Mouse (Mus musculus): ENCODE results near the gene Slit3.

Slit3 gene

DNA sequence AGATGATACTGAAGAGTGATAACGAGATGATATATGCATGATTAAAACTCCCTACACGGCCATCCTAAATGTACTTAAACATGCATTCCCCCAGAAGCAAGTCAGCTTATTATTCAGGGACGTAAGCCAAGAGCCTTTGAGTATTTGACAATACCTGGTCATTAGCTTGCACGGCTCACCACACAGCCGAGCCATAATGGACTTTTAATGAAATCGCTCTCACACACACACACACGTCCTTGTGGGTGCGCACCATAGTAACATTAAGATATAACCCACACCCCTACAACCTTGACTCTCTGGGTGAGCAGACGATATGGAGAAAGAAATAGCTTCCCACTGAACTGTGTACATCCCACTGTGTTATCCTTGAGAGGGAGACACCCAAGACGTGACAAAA lies 82.6 kb downstream of the Slit3 start:
- DNase-seq: no peak

DNA sequence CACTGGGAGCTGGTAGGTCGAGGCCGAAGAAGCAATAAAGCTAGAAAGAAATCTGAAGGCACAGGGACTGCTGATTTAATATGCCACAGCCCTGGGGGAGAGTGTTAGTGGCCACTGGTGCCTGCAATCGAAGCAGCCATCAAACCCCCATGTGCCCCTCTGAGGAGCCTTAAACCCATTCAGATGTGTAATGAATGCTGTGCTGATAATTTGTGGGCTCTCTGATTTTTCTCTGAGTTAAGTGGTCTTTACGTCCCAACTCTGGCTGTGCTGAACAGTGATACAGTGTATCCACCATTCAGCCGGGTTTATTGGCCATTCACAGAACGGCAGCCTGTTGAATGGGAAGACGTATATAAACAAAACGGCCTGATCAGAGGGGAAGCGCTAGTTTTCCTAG lies 83.1 kb downstream of the Slit3 start:
- DNase-seq: no peak

DNA sequence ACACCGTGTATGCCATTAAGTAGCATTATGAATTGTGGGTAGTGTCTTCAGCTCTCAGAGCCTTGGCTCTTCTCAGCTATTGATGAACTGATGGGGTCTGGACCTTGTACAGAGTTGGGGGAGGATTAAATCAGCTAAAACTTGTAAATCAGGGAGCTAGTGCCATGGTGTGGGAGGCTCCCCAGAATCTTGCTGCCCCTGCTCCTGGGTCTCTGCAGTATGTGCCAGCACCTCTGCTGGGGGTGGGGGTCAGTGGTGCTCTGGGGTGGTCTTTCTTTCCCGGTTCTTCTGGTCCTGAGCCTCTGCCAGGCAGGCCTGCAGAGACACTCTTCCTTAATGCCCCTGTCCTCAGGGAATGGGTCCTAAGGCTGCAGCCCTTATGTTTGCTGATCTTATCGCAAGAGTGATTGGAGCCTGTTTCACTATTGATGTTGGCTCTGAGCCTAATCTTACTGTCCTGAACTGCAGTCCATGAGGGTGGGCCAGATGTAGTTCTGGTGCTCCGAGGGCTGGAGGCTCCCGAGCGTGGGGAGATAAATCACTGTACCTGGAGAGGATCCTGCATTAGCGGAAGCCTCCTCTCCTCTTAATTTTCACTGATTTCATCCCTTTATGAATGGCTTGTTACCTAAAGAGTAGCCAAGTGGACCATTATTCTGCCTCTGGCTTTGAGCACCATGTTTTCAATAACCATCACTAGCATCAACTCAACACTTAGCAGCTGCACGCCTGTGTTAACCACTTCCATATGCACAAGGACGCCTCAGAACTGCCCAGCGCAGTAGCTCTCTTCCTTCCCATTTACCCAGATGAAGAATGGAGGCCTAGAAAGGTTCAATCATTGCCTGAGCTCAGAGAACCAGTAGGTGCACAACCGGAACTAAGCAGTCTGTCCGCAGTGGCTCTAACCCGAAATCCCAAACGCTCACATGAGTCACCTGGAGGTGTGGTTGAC lies 90.0 kb downstream of the Slit3 start:
- no peak for DNase-seq

DNA sequence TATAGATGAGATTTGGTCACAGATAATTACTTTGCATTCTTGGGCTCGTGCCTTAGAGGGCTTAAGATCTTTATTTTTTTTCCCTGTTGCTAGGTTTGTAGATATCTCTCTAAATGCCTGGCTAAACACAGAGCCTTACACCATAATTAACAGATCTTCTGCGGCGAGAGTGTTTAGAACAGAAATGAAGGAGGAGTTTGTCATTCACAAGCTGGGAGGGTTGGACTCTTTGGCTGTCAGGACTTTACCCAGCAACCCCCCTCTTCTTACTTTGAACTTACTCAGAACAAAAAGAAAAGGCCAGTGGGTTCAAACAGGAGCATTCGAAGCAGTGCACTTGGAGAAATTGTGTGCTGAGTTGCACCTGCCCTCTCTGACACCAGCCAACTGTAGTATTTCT lies 103.0 kb downstream of the Slit3 start:
- no peak for DNase-seq

DNA sequence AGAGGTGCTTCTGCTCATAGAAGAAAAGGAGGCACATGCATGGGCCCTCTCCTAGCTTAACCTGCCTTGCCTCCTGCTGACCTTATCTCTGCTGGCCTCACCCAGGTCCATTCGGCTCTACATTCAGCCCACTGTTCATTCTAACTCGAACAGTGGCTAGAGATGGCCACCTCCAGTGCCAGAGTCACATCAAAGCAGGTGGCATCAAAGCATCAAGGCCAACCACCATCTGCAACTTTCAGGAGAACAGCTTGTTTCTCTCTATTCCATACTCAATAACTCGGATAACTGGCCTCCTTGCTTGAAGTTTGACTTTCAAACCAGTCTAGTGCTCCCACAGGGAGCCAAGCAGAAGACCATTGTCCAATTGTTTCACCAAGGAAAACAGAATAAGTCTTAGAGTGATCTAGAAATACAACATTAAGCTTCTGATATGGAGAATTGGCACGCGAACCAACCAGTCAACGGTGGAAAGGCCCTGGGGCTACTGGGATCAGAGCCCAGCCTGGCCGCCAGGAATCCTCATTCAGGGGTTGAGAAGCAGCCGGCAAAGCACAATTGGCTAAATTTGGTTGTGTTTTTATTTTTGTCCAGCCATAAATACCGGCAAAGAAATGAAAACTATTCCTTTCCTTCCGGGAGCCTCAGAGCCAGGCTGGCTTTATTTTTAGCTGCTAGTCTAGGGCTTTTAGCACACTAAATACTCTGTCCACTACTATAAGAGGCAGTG lies 110.5 kb downstream of the Slit3 start:
- peak; percentile 76 for DNase-seq

DNA sequence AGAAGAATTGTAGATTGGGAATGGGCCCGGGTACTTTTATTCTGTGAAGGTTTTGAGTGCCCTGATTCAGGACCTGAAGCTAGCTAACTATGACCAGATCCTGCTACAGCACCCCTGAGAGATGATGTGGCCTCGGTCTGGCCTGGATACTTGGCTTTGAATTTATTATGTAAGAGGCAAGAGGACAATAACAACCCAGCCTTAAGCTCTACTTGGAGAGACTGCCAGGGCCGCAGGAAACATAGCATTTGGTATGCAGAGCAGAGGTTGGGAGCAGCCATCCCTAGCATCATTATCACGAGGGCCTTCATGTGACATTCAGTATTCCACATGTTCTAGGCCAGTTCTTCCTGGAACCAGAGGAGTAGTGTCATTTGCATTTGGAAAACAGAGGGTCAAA lies 111.3 kb downstream of the Slit3 start:
- DNase-seq: peak; percentile 19

DNA sequence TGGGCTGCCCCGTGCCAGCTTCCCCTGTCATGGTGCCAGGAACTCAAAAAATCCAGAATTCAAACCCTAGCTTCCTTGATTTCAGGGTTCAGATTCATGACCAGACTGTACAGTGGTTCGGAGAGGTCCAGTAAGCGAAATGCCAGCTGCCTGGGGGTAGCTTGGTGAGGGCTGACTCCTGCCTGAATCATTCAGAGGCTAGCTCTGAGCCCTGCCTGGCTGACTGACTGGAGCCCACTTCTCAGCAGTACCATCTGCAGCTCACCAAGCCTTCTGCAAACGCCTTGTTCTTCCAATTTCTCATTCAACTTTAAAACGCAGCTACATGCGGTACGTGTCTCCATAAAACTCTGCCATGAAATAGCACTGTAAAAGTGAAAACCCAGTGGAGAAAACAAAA lies 120.4 kb downstream of the Slit3 start:
- no peak for DNase-seq

DNA sequence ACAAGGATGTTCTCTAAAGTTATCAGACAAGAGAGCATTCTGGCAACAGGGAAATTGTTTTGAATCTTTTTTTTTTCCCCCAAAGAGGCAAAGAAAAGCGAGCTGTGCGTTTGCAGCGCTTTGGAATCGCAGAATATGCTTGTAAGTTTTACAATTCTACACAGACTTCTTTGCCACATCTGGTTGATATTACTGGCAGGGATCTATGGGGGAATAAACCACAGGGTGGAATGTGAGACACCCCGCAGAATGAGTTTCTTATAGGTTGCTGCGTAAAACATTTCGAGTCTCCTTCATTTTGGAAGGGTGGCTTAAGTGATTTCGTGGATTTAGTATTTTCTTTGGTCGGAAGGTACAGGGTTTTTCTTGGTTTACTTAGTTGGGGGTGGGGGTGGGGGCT lies 122.6 kb downstream of the Slit3 start:
- no peak for DNase-seq

DNA sequence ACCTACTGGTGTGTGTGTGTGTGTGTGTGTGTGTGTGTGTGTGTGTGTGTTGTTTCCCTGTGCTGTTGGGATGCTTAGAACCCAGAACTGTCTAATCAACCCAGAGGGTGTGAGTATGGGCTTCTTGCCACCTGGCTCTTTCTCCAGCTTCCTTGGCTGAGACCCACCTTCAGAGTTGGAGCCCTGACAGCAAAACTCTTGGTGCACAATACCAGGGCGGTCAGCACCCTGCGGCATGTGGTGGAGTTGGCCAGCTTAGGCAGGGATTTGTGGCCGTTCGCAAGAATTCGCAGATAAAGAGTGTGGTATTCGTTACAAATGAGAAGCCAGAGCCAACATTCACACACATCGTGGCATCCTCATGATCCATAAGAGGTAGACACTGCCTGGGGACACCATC lies 123.5 kb downstream of the Slit3 start:
- peak; percentile 45 for DNase-seq

DNA sequence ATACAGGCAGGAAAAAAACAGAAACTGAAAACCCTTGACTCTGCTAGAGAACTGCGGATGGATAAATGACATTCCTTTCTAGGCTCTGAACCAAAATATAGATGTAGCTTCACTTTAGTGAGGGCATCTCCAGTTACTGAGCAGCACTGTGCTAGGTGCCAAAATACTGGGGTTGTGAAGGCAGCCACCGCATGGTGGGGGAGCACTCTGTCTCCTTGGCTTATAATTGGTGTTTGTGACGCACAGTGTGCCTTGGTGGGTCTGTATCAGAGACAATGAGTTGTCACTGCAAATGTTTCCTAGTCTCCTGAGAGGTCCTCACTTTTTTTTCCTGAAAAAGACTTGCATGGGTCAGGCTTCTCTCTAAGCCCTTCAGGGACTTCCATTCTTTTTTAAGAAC lies 125.6 kb downstream of the Slit3 start:
- no peak for DNase-seq

DNA sequence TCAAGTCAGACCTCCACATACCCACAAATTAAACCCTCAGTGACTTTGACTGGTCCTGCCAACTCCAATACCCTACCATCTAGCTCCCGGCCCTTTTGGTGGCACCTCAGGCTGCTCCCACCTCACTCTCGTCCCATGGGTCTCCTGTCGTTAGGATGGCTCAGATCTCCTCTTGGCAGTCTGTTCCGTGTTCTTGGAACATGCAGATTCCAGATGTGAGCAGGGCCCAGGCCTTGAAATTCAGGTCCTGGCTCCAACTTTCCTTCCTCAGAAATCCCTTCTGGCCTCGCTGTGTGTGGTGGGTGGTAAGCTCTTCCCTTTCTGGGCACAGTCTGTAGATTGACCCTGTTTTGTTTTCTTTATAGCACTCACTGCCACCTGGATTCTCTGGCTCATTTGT lies 127.1 kb downstream of the Slit3 start:
- no peak for DNase-seq

DNA sequence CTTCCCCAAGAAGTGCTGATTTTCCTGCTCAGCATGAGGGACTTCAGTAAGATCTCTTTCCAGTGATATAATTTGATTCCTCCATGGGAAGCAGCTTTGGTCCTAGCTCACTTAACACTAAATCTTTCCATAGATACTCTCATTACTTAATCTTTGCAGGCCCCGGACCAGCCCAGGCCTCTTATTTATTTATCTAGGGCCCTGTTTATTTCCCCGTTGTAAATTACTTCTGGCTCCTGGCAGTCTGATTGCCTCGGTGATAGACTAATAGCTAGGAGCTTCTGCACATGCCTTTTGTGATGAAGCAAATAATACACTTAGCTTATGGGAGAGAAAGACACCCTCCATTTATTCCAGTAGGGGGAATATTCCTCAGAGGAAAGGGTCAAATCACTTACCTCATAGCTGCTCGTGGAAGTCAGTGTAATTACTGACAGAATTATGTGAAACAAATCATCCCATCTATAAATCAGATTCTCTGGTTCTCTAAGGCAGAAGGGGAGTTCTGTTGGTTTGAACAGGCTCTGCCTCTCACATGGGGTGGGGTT lies 129.9 kb downstream of the Slit3 start:
- DNase-seq: no peak

DNA sequence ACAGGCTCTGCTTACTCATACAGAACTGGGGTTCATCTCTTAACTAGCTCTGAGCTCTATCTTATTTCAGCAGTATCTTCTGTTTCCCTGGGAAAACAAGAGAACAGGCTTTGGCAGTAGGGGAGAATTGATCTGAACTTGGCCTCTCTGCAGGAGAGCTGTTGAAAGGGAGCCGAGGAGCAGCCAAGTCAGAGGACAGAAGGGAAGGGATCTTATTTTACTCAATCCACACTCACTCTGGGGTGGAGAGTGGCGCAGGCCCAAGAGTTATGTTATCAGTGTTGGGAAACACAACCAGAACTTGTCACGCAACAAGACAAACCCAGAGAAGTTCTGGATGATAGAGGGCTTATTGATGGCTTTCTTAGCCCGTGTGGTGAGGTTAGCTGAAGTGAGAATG lies 130.9 kb downstream of the Slit3 start:
- DNase-seq: no peak

DNA sequence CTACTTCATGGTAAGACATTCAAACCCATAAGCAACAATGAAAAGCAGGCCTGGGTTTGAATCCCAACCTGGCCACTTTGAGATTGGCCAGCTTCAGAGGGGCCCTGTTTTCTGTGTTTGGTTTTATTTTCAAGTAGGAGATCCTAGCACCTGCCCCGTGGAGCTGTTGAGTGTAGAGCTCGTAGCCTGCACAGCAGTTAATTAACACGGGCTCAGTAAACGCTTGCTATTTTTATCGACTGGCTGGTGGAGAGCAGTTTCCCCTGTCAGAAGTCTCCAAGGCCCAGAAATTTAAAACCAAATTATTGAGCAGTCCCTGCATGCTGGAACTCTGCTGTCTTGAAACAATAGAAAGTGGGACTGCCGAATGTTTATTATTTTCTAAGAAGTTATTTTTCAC lies 136.3 kb downstream of the Slit3 start:
- DNase-seq: no peak

DNA sequence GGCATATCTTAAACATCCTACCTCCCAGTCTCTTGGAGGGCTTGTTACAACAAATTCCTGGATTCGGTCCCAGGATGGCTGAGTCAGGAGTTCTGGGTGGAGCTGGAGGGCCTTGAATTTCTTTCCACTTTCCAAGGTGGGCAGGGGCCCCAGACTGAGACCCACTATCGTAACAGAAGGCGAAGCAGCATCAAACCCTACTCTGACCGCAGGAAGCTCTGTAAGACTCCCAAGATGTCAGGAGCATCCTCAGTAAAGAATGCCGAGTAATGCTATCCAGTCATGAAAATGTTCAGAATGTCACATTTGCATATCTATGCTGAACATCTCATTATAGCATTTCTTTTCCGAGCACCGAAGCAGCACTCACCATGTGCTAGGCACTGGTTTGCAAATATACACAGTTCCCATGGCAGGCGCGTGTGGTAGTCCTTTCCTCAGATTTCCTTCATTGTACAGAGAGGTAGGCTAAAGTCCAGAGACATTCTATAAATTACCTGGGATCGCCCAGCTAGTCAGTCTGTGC lies 140.6 kb downstream of the Slit3 start:
- DNase-seq: no peak

DNA sequence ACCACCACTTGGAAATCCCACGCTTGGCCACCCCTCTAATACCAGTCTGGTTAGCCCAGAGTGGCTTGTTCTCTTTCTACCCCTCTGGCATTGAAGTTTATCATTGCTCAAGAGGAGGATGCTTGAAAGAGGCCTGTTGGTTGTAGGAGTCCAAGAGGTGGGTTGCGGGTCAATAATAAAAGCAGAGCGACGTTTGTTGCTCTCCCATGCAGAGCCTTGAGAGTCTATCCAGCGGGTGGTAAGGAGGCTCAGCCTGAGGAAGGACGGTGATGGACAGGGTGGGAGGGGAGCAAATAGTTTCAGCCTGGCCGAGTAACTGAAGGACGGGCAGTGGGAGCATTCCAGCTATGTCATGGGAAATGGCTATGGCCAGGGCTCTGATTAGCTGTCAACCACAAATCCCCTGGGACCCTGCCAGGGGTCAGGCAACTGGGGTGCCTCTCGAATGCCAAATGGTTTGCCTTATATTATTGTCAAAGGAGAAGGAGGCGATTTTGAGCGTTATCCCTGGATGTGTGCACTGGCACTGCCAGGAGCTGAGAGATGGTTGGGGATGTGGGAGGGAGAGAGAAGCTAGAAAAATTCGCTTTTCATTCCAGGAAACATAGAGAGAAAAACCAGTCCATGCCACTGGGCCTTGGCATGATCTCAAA lies 141.4 kb downstream of the Slit3 start:
- DNase-seq: no peak

DNA sequence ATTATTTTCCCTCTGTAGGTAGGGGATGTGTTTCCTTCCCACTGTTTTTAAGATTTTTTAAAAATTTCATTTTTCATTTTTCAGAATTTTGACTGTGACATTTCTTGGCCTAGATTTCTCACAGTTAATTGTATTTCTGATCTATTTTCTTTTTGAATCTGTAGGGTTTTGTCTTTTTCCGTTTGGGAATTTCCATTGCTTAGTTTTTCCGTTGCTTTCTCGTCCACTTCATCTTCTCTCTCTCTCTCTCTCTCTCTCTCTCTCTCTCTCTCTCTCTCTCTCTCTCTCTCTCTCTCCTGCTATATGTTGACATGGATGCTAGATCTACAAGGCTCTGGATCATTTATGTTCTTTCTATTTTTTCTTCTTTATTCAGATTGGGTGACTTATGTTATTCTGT lies 143.7 kb downstream of the Slit3 start:
- no peak for DNase-seq

DNA sequence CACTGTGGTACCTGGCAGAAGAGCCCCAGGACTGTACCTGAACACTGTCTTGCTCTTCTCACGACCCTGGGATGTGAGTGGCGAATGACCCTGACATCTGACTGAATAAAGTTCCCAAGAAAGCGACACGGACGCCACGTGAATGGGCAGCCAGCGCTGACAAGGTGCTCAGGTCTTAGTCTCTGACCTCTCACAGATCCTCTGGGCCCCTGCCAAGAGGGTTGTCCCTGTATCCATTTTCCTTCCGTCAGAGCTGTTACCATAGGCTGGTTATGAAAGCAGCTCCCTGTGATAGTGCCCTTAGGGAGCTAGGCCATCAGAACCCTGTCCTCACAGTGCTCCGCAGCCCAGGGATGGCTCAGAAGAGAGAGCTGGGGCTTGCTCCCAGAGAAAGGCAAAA lies 149.4 kb downstream of the Slit3 start:
- no peak for DNase-seq

DNA sequence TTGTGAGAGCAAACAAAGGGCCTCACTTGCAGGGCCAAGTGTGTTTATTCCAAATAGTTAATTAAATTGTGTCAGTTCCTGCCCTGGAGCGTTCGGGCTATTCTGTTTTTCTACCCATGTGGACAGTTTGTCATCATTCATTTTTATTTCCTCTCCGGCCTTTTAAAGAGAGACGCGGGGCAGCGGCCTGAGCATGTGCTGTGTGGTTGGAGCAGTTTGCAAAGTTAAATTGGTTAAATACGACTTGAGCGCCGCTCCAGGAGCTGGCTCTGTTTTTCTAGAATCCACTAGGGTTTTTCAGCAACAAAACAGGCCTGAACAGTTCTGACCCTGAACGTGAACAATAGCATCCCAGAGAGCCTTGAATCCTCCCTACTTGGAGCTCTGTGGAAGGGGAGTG lies 152.4 kb downstream of the Slit3 start:
- DNase-seq: no peak

DNA sequence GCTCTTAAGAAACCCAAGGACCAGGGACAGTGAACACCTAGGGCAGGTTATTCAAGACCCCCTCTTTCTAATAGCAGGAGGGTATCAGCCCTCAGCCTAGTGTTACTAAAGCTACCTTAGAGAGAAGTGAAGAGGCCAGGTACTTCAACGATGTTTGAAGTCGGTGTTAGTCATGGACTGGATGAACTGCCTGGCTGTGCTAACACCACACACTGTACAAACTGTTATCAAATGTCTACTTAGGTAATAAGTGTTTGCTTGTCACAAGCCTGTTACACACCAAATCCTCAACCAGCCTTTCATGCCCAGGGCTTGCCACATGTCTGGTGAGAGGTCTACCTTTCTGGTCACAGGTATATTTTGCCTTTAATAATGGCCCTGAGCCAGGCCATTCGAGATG lies 153.0 kb downstream of the Slit3 start:
- no peak for DNase-seq

DNA sequence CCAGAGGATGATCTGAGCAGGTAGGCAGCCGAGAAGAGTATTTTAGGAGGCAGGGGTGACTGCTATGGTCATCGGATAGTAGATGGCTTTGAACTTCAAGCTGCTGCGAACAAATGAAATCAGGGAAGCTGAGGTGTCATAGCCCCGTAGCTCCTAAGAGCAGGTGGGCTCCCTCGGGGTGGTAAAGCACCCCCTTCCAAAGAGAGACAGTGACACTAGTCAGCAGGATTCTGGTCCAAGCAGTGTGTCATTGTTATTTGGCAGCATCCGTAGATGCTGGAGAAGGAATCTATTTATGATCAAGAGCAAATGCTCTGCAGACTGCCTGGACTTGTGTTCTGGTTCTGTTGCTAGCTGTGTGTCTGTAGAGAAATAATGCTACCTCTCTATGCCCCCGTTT lies 154.3 kb downstream of the Slit3 start:
- peak; percentile 48 for DNase-seq

DNA sequence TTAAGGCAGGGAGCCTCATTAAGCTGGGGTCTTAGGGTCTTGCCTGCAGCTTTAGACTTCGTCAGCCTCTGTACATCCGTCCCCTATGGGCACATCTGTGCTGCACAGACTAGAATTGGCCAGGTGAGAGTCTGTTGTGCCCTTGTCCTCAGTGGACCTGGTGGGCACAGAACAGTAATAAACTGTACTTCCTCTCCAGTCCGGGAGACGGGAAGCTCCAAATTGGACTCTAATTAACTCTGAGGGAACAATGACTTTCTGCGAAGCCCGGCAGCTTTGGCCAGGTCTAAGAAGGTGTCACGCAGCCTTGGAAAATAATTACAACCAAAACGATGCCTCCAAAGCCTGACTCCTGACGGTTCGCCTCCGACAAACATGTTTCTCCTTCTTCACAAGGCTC lies 155.0 kb downstream of the Slit3 start:
- DNase-seq: no peak

DNA sequence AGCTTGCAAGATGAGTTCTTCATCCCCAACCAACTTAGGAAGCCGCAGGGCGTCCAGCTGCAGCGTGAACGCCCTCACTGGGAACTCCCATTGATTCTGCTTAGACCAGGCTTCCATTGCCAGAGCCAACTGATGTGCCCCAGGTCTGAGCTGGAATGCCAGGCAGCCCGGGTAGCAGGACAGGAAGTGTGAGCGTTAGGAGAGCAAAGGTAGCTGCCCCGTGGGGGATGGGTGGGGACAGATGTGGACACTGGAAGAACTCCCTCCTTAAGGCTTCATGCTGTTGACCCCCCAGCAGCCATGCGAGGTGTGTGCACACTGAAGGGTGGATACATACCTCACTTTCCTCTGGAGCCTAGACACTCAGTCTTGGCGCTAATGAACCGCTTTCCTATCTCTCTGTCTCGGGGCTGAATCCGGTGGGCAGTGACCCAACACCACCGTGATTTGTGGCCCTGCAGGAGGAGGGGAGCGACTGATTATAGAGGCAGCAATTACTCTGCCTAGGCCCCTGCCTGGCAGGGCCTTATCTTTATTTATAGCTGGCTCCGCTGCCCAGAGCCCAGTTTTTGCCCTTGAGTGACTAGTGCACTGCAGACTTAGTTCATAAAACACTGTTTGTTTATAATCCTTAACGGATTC lies 157.2 kb downstream of the Slit3 start:
- no peak for DNase-seq

Data from cerebellum, adult 11 months (tissue).